Mouse (Mus musculus): ENCODE measurements at regions not wholly inside any gene's neighbourhood (a gene's known extent, or its start where the extent isn't known, plus 50 kb on each side); places are given as distances from the start of the nearest gene placed in this dataset.
"Not testable (repeated sequence)": the region's sequence is repeated elsewhere in the genome, so short reads cannot be mapped to it uniquely, and the experiment has no call there.

- DNase-seq (ENCODE audit: low read depth), result peak; percentile 68
- TF ChIP-seq POLR2A (IDR thresholded peaks at IDR 0.05; ENCODE audit: borderline replicate concordance, extremely low read depth, insufficient read depth, insufficient read length, poor library complexity, severe bottlenecking) (no peak), CTCF (IDR thresholded peaks at IDR 0.05; ENCODE audit: borderline replicate concordance, extremely low read depth, insufficient read depth, insufficient read length) (no peak)
Observed at GRCm38 (mm10) chr7:73036801-73037555, 338.3 kb upstream of the Rgma start.

- TF ChIP-seq CTCF (IDR thresholded peaks at IDR 0.05; ENCODE audit: borderline replicate concordance, extremely low read depth, insufficient read depth, insufficient read length) (no peak), POLR2A (IDR thresholded peaks at IDR 0.05; ENCODE audit: borderline replicate concordance, extremely low read depth, insufficient read depth, insufficient read length, poor library complexity, severe bottlenecking) (no peak)
- DNase-seq (ENCODE audit: low read depth), result no peak
Observed at GRCm38 (mm10) chr7:73037638-73038037, 337.7 kb upstream of the Rgma start.

- no peak for DNase-seq (ENCODE audit: low read depth)
- TF ChIP-seq POLR2A (IDR thresholded peaks at IDR 0.05; ENCODE audit: borderline replicate concordance, extremely low read depth, insufficient read depth, insufficient read length, poor library complexity, severe bottlenecking) (no peak), CTCF (IDR thresholded peaks at IDR 0.05; ENCODE audit: borderline replicate concordance, extremely low read depth, insufficient read depth, insufficient read length) (no peak)
Observed at GRCm38 (mm10) chr7:73039921-73040320, 335.4 kb upstream of the Rgma start.

DNA sequence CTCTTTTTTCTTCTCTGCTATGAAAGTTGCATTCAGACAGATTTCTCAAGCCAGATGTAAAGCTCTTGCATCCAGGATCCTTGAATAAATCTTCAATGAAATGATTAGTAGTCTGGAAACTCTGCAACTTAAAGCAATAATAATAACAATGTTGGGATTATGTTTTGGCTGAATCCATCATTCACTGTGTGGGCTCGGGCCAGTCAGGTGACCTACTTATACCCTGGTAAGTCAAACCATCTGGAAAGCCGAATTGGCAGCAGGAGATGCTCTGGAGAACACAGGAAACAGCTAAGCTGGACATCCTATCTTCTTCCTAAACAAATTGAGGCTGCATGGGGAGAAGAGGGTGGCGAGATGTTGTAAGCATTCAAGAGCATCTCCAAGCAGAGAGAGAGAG, 331.0 kb upstream of the Rgma start:
- TF ChIP-seq POLR2A (IDR thresholded peaks at IDR 0.05; ENCODE audit: borderline replicate concordance, extremely low read depth, insufficient read depth, insufficient read length, poor library complexity, severe bottlenecking) (no peak), CTCF (IDR thresholded peaks at IDR 0.05; ENCODE audit: borderline replicate concordance, extremely low read depth, insufficient read depth, insufficient read length) (no peak)
- no peak for DNase-seq (ENCODE audit: low read depth)

- TF ChIP-seq POLR2A (IDR thresholded peaks at IDR 0.05; ENCODE audit: borderline replicate concordance, extremely low read depth, insufficient read depth, insufficient read length, poor library complexity, severe bottlenecking) (no peak), CTCF (IDR thresholded peaks at IDR 0.05; ENCODE audit: borderline replicate concordance, extremely low read depth, insufficient read depth, insufficient read length) (no peak)
- DNase-seq (ENCODE audit: low read depth), result no peak
Observed at GRCm38 (mm10) chr7:73055891-73056290, 319.4 kb upstream of the Rgma start.

- TF ChIP-seq POLR2A (IDR thresholded peaks at IDR 0.05; ENCODE audit: borderline replicate concordance, extremely low read depth, insufficient read depth, insufficient read length, poor library complexity, severe bottlenecking) (no peak), CTCF (IDR thresholded peaks at IDR 0.05; ENCODE audit: borderline replicate concordance, extremely low read depth, insufficient read depth, insufficient read length) (no peak)
- DNase-seq (ENCODE audit: low read depth), result peak; percentile 5
Observed at GRCm38 (mm10) chr7:73063556-73063955, 311.8 kb upstream of the Rgma start.

DNA sequence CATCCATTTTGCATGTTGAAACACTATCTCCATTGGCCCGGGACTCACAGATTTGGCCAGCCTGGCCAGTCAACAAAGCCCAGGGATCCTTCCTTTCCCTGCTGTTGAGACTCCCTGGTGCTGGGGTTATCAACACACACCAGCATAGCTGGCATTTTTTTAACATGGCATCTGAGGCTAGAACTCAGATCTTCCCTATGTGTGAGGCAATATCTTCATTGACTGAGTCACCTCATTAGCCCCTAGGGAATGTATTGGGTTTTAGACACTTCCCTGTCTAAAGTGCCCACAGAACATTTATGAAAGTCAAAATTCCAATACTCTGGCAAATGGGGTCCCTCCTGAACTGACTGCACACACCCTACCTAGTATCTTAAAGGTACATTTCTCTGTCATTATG, 306.8 kb upstream of the Rgma start:
- no peak for TF ChIP-seq CTCF (IDR thresholded peaks at IDR 0.05; ENCODE audit: borderline replicate concordance, extremely low read depth, insufficient read depth, insufficient read length)
- no peak for TF ChIP-seq POLR2A (IDR thresholded peaks at IDR 0.05; ENCODE audit: borderline replicate concordance, extremely low read depth, insufficient read depth, insufficient read length, poor library complexity, severe bottlenecking)
- no peak for DNase-seq (ENCODE audit: low read depth)

GRCm38 (mm10) chr7:73069352-73069751, 306.0 kb upstream of the Rgma start:
- no peak for DNase-seq (ENCODE audit: low read depth)
- TF ChIP-seq CTCF (IDR thresholded peaks at IDR 0.05; ENCODE audit: borderline replicate concordance, extremely low read depth, insufficient read depth, insufficient read length), result no peak
- no peak for TF ChIP-seq POLR2A (IDR thresholded peaks at IDR 0.05; ENCODE audit: borderline replicate concordance, extremely low read depth, insufficient read depth, insufficient read length, poor library complexity, severe bottlenecking)

- not testable (repeated sequence) for DNase-seq (ENCODE audit: low read depth)
Observed at GRCm38 (mm10) chr7:73075391-73075790, 299.9 kb upstream of the Rgma start.

- DNase-seq (ENCODE audit: low read depth), result peak; percentile 17
- no peak for TF ChIP-seq POLR2A (IDR thresholded peaks at IDR 0.05; ENCODE audit: borderline replicate concordance, extremely low read depth, insufficient read depth, insufficient read length, poor library complexity, severe bottlenecking)
- TF ChIP-seq CTCF (IDR thresholded peaks at IDR 0.05; ENCODE audit: borderline replicate concordance, extremely low read depth, insufficient read depth, insufficient read length), result no peak
Observed at GRCm38 (mm10) chr7:73087496-73088185, 287.7 kb upstream of the Rgma start.

GRCm38 (mm10) chr7:73088321-73088720, 287.0 kb upstream of the Rgma start:
- TF ChIP-seq CTCF (IDR thresholded peaks at IDR 0.05; ENCODE audit: borderline replicate concordance, extremely low read depth, insufficient read depth, insufficient read length), result no peak
- no peak for TF ChIP-seq POLR2A (IDR thresholded peaks at IDR 0.05; ENCODE audit: borderline replicate concordance, extremely low read depth, insufficient read depth, insufficient read length, poor library complexity, severe bottlenecking)
- DNase-seq (ENCODE audit: low read depth), result no peak

- TF ChIP-seq POLR2A (IDR thresholded peaks at IDR 0.05; ENCODE audit: borderline replicate concordance, extremely low read depth, insufficient read depth, insufficient read length, poor library complexity, severe bottlenecking), result no peak
- no peak for TF ChIP-seq CTCF (IDR thresholded peaks at IDR 0.05; ENCODE audit: borderline replicate concordance, extremely low read depth, insufficient read depth, insufficient read length)
Observed at GRCm38 (mm10) chr7:73091758-73092157, 283.6 kb upstream of the Rgma start.

More at GRCm38 (mm10) chr7:73091758-73092157, 283.6 kb upstream of the Rgma start:
- DNase-seq (ENCODE audit: low read depth), result no peak

Measured in brain, embryonic 14.5 days (tissue).